Mouse (Mus musculus) lung, adult 18-20 months (tissue): ENCODE data around the gene Defb22.

Source experiments
- DNase-seq, 2 experiments: peaks; one replicate each; pipeline ENCODE4 v3.0.0; 2022; ENCODE audit warnings: mixed read lengths in 2 of 2

The Defb22 gene

GRCm38 (mm10) chr2:152438963-152439362 lies 51.0 kb downstream of the Defb22 start:
- DNase-seq, result no peak

- peak; percentile 70 to 79 for DNase-seq
These were observed 52.7 kb downstream of the Defb22 start for GRCm38 (mm10) chr2:152436983-152437860.

- no peak for DNase-seq
These were observed 53.5 kb downstream of the Defb22 start for GRCm38 (mm10) chr2:152436405-152436901.
